ENCODE assay signal across 9 mouse cellular contexts in genomic region chr11:82613503-82613902, GRCm38 (mm10).
A peak's percentile ranks its signal among the peaks of the same experiment; 100 is the strongest.
DNase-seq lines count a peak whose midpoint lies in the region; ATAC-seq and TF ChIP-seq lines count a peak whose summit lies in the region.
"Had no signal": no experiment of that assay in that cellular context is flagged by ENCODE, and none has a peak within 500 bp of the region (broad histone marks: within the 10 kb centered on the region; RNA-seq: fewer than 3 reads in every experiment).

No protein-coding gene starts in this region.

- TF ChIP-seq POLR2A in kidney, adult 2 months (IDR thresholded peaks at IDR 0.05; ENCODE audit: low read depth, low read length) = no peak
- TF ChIP-seq POLR2A in lung, adult 2 months (IDR thresholded peaks at IDR 0.05; ENCODE audit: borderline replicate concordance, extremely low read depth, low read depth, low read length) = no peak

- ATAC-seq in kidney, embryonic 16.5 days (ENCODE audit: low FRiP score, low TSS enrichment) = no peak
- ATAC-seq in common myeloid progenitor, adult 5-6 weeks (replicated peaks; ENCODE audit: low read depth, poor library complexity, severe bottlenecking) = peak; percentile 70
- ATAC-seq in megakaryocyte-erythroid progenitor cell, adult 5-6 weeks (replicated peaks; ENCODE audit: low FRiP score, low TSS enrichment, poor library complexity, severe bottlenecking) = no peak; the same call in 1 of the 2 replicates

- peak; percentile 82 for TF ChIP-seq CTCF in kidney, adult 2 months (conservative IDR thresholded peaks at IDR 0.05; ENCODE audit: insufficient read depth, insufficient read length, low read depth, low read length)
- peak; percentile 96 for TF ChIP-seq CTCF in lung, adult 2 months (IDR thresholded peaks at IDR 0.05; ENCODE audit: insufficient read depth, low read length)

- H3K4me2 ChIP-seq in kidney, embryonic 16.5 days (replicated peaks; ENCODE audit: low read depth, low read length) = no peak overlapping the region

- H3K4me1 ChIP-seq in kidney, adult 2 months (ENCODE audit: control insufficient read depth, insufficient read depth, low read length) = no peaks in the 10 kb centered on the region
- H3K4me1 ChIP-seq in kidney, embryonic 16.5 days (ENCODE audit: insufficient read depth, low read length) = no peaks in the 10 kb centered on the region
- no peaks in the 10 kb centered on the region for H3K4me1 ChIP-seq in lung, adult 2 months (ENCODE audit: control insufficient read depth, insufficient read depth, low read length)

- H3K9me3 ChIP-seq in kidney, embryonic 16.5 days (ENCODE audit: low read length) = no peaks in the 10 kb centered on the region

- H3K4me3 ChIP-seq in kidney, adult 2 months (ENCODE audit: insufficient read depth, low read depth, low read length) = no peak overlapping the region
- H3K4me3 ChIP-seq in kidney, embryonic 16.5 days (ENCODE audit: low read length) = no peak overlapping the region
- H3K4me3 ChIP-seq in lung, adult 2 months (replicated peaks; ENCODE audit: extremely low read depth, low read depth, low read length) = no peak overlapping the region
- H3K4me3 ChIP-seq: erythroblast, embryonic 14.5 days had no signal

- H3K27ac ChIP-seq in kidney, adult 2 months (ENCODE audit: insufficient read depth, low read depth, low read length) = no peak overlapping the region
- no peak overlapping the region for H3K27ac ChIP-seq in kidney, embryonic 16.5 days (ENCODE audit: low read length)

- no peaks in the 10 kb centered on the region for H3K36me3 ChIP-seq in kidney, adult 2 months (ENCODE audit: control insufficient read depth, insufficient read depth, low read length)
- no peaks in the 10 kb centered on the region for H3K36me3 ChIP-seq in kidney, embryonic 16.5 days (ENCODE audit: insufficient read depth, low read length)

- peak; percentile 65 for DNase-seq in kidney, adult 2 months
- peak; percentile 62 for DNase-seq in T-cell, adult 2 months (ENCODE audit: low spot score)
- DNase-seq in kidney, adult 8-10 months = peak; percentile 31 to 66
- DNase-seq in lung, adult 2 months = peak; percentile 41
- peak; percentile 74 for DNase-seq in right cerebral cortex, postnatal 4 days

- WGBS in kidney, adult 2 months = 18% methylated on average over 6 of the region's 6 CpGs
- WGBS in kidney, embryonic 16.5 days = 17% methylated on average over 6 of the region's 6 CpGs
- WGBS in lung, adult 2 months = 7% methylated on average over 6 of the region's 6 CpGs

- H3K27me3 ChIP-seq in kidney, adult 2 months (replicated peaks; ENCODE audit: control insufficient read depth, insufficient read depth, low read length) = no peaks in the 10 kb centered on the region
- peaks cover 6% of the 10 kb centered on the region; the same call in 1 of the 2 replicates for H3K27me3 ChIP-seq in kidney, embryonic 16.5 days (ENCODE audit: insufficient read depth, low read length)

- no peak overlapping the region for H3K9ac ChIP-seq in kidney, embryonic 16.5 days (replicated peaks; ENCODE audit: low read length)
